ENCODE assay signal across 8 mouse cellular contexts in the genomic region with DNA sequence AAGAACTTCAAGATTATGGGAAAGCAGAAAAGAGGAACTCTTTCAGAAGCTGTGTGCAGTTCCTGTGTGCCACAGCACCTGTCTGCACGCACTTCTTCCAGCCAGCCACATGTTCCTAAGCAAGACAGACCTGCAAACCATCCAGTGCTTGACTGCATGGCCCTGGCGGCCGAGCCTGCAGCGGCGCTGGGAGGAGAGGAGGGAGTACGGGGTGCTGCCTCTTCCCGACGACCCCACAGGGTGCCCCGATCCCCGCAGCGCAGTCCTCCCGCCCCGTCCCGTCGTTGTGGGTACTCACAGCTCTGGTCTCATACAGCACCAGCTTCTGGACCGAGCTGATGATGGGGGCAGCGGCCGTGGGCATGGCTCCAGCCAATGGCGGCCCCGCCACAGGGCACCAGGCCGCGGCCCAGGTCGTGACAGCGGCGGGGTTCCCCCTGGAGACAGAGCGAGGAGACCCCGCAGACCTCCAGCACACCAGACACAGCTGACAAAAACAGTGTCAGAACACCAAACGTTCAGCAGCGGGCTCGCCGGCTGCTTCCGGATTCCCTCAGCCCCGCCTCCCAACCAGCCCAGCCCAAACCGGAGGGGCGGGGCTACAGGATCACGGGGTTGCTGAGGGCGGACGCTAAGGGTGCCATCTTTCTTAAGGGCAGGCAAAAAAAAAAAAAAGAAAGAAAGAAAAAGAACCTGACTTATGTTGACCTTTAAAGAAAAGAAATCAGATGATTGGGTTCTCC. TPM values are rescaled to one million over a fixed set of nuclear protein-coding genes. Genes with fewer than 3 reads are reported as not detected.
A peak's percentile ranks its signal among the peaks of the same experiment; 100 is the strongest.
DNase-seq lines count a peak whose midpoint lies in the region; ATAC-seq lines count a peak whose summit lies in the region.

A gene (minus strand): TSS at position 572 of the 743 bp plus-strand sequence.

- peak within 1 kb of the TSS; percentile 70 for H3K4me2 ChIP-seq in hindbrain, embryonic 13.5 days

- ATAC-seq in hindbrain, embryonic 13.5 days (ENCODE audit: low FRiP score) = peak; percentile 93

- peak; percentile 97 for DNase-seq in NIH3T3 (ENCODE audit: low read depth)
- peak; percentile 96 for DNase-seq in cerebellum, postnatal 10 days
- DNase-seq in frontal cortex, postnatal 14 days (ENCODE audit: low spot score in 2 of 2) = peak; percentile 68 to 77
- DNase-seq in layer of hippocampus, postnatal 25 days (ENCODE audit: extremely low spot score in 1 of 2, low spot score in 1 of 2) = peak; percentile 51 to 77
- DNase-seq in lung, postnatal 36 days = peak; percentile 91
- DNase-seq in retina, postnatal 1 day = peak; percentile 95
- DNase-seq in urinary bladder, adult 18-20 months (ENCODE audit: low spot score in 2 of 2) = peak; percentile 73 to 74

- peaks cover 11% of the 10 kb centered on the region for H3K4me1 ChIP-seq in hindbrain, embryonic 13.5 days (replicated peaks)

- H3K9me3 ChIP-seq in hindbrain, embryonic 13.5 days = no peaks in the 10 kb centered on the region

- peak within 1 kb of the TSS; percentile 87 for H3K27ac ChIP-seq in hindbrain, embryonic 13.5 days

- no peaks in the 10 kb centered on the region for H3K36me3 ChIP-seq in hindbrain, embryonic 13.5 days

- H3K27me3 ChIP-seq in hindbrain, embryonic 13.5 days = no peaks in the 10 kb centered on the region

- H3K4me3 ChIP-seq in hindbrain, embryonic 13.5 days = peak within 1 kb of the TSS; percentile 87

- peak within 1 kb of the TSS; percentile 90 for H3K9ac ChIP-seq in hindbrain, embryonic 13.5 days

- WGBS in hindbrain, embryonic 13.5 days = under 1% methylated on average over 38 of the region's 38 CpGs

RNA-seq across cellular contexts. Expression of the gene that starts here (rescaled TPM):
- 28.0 and 29.1 TPM in 2 replicates for polyA plus RNA-seq in hindbrain, embryonic 13.5 days (2015; fragmentation: Nextera tagmentation; extraction: Ambion mirVana)
- total RNA-seq in layer of hippocampus, postnatal 25 days (2021) = 10 to 100 TPM; 34.2 to 35.5 TPM

Comparison
In these comparisons a context has a peak if more than half of its experiments do, and no peak if none do; other contexts are left out.
1. Peak in every context shown above with its lines: DNase-seq, ATAC-seq, H3K4me3 ChIP-seq and H3K27ac ChIP-seq.